Mouse (Mus musculus) frontal cortex, postnatal 25 days (tissue): ENCODE data around the gene Lgr6.

Experiments
- DNase-seq, 2 experiments: peaks; one replicate each; pipeline ENCODE4 v3.0.0; 2022; ENCODE audit warnings: low spot score in 2 of 2

The Lgr6 gene

DNA sequence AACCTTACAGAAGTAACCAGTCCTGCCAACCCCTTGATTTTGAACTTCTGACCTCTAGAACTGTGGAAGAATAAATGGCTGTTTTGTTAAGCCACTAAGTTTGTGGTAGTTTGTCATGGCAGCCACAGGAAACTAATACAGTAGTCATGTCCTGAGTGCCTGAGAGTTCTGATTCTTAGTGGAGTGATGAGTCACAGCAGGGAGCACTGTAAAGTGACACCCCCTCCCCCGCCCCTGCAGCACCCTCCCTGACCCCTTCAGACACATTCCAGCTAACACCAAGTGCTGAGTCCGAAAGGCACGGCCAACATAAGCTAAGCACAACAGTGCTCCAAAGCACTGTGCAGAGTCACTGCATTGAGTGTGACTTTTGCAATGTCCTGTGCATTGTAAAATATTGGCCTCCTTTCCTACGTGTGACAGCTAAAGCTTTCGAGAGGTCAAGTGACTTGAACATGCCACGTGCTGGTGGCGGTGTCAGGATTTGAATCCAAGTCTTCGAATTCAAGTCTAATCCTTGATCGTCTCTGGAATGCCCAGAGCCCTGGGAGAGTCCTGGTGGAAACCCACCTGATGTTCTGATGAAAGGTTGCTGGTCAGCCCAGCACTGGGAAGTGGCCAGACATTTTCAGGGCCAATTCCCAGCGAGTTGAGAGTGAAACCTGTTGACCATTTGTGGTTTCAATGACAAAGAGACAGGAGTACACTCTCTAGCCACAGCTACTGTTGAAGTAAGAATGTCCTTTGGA lies 88.0 kb downstream of the Lgr6 start:
- DNase-seq: no peak

DNA sequence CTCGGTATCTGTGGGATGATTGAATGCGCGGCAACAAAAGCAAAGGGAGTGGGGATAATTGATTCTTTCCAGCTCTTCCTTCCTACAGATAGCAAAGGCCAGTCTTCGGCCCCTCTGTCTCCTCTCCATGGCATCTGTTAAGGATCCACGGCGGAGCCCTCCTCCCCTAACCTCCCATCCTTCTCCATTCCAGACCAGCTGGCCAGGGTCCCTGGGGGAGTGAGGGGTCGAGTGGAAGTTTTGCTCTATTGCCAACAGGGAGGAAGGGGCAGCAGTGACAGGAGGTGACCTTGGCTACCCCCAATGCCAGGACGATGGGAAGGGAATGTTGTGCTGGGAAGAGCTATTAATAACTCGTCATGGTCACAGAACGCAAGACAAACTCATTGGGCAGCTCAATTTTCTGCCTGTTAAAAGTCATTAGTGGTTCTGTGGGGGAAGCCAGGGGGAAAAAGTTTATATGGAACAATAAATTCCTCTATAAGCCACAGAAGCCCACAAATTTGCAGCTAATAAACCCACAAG lies 90.1 kb downstream of the Lgr6 start:
- no peak for DNase-seq

DNA sequence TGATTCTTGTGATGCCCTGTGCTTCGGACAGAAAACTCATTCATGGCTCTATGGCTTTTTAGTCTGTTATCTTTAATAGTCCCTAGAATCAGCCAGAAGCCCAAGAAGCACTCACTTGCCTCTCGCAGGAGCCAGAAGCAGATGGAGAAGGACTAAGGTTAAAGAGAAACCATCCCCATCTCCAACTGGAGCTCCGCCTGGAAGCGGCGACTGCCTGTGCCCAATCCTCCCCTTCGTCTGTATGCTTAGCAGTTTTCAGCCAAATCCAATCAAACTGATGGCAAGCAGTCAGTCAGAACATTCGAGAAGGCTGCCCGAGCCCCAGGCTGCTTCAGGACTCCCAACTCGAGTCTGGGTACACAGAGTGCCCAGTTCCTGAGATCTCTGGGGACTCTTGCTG lies 92.6 kb downstream of the Lgr6 start:
- DNase-seq: no peak

- DNase-seq: no peak
Observed at GRCm38 (mm10) chr1:135011912-135012311, 93.2 kb downstream of the Lgr6 start.

GRCm38 (mm10) chr1:135009833-135010232 lies 95.2 kb downstream of the Lgr6 start:
- DNase-seq: no peak

- DNase-seq: no peak
Observed at GRCm38 (mm10) chr1:135005696-135006095, 99.4 kb downstream of the Lgr6 start.

GRCm38 (mm10) chr1:135003346-135003745 lies 101.7 kb downstream of the Lgr6 start:
- no peak for DNase-seq

DNA sequence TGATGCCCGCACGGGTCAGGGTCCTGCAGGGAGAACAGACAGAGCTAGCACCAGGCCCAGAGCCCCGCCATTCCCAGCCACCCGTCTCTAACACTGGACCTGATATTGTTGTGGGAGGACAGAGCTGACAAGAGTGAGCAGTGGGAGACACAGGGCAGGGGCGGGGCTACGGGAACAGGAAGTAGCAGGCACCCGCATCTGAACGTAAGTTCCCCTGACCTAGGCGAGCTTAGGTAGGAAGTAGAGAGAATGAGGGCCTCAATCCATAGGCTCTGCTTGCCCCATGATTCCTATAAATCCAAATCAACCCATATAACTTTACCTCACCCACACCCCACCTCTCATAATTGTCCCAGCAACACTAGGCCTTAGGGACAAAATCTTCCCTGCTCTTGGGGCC lies 104.5 kb downstream of the Lgr6 start:
- DNase-seq: no peak

DNA sequence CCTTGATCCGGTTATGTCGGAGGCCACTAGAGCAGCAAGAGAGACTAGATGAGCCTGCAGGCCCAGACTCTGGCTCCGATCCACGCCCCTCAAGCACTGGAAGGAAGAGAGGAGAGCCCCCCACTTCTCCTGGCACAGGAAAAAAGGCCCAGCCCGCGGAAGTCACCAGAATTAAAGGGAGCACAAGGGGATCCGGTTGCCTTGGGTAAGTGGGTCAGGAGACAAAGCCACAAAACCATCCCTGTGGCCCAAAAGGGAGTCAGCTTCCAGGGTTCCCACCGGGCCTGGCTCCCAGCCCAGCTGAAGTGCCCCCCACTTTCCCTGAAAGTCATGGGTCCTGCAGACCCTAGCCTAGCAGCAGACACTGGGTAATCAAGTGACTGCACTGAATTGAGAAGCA lies 106.8 kb downstream of the Lgr6 start:
- no peak for DNase-seq

DNA sequence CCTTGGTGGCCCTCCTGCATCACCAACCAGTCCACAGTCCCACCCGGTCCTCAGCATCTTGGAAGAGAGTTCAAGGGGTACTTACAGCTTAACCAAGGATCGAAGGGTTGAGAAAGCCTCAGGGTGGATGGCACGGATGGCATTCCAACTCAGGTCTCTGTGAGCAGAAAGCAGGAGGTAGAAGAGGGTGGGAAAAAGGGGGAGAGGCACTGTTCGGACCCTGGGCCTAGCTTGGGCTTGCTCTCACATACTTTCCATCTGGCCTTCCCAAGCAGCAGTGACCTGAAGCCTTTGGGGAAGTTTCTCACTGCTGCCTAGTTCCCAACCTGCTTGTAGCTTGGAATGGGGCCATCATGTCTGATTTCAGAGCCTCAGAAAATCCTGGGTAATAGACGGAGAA lies 107.5 kb downstream of the Lgr6 start:
- DNase-seq: no peak

- no peak for DNase-seq
Observed at GRCm38 (mm10) chr1:134996471-134996870, 108.6 kb downstream of the Lgr6 start.

- no peak for DNase-seq
Observed at GRCm38 (mm10) chr1:134995954-134996353, 109.1 kb downstream of the Lgr6 start.

DNA sequence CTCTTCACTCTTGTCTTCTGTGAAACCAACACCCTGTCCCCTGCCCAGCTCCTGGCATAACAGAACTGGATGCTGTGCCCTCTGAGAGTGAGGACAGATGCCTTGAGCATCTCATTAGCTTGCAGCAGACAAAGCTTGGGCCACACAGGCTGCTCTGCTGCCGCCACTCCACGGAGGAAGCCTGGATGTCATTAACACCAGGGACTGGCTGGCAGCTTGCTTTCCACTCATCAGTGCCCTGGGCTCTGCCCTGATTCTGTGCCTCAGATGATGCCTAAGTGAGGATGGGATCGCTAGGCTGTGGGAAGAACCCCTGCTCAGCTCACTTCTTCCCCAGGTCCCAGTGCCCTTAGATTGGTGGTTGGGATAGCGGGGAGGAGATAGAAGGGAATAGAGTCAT lies 109.6 kb downstream of the Lgr6 start:
- no peak for DNase-seq

- DNase-seq: no peak
Observed at GRCm38 (mm10) chr1:134994739-134995138, 110.3 kb downstream of the Lgr6 start.

GRCm38 (mm10) chr1:134992046-134992645 lies 112.9 kb downstream of the Lgr6 start:
- no peak for DNase-seq

DNA sequence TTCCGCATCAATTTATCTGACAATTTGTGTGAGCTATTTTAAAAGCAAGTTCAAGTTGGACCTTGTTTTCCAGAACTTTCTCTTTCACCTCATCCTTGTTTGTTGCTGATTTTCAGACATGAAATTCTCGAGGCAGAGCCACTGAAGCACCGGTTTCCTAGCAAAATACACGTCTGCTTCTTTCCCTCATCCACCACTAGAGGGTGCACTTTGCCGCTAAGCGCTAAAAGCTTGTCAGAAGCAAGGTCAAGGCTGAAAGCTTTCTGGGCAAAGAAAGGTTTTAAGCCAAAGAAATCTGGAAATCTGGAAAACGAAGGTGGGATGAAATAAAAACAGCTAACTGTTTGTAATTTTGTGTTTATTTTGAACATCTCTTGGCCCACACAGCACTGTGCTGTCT lies 115.7 kb downstream of the Lgr6 start:
- DNase-seq: peak; percentile 52 to 73

DNA sequence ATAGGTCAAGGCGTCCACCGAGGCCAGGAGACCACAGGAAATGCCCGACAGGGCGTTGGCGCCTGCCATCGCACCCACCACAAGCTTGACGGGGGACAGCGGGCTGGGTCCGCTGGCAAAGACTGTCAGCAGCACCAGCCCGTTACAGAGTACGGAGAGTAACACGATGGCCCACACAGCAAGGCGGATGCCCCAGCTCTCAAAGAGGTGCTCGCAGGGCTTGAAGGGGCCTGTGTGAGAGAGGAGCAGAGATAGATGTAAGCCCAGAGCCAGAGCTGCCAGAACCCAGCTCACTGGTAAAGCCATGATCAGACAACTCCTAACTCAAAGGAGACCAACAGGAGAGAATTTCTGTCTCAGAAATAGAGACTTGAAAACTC lies 117.1 kb downstream of the Lgr6 start:
- no peak for DNase-seq

- peak; percentile 36 to 37 for DNase-seq
Observed at GRCm38 (mm10) chr1:134987173-134987961, 117.7 kb downstream of the Lgr6 start.

DNA sequence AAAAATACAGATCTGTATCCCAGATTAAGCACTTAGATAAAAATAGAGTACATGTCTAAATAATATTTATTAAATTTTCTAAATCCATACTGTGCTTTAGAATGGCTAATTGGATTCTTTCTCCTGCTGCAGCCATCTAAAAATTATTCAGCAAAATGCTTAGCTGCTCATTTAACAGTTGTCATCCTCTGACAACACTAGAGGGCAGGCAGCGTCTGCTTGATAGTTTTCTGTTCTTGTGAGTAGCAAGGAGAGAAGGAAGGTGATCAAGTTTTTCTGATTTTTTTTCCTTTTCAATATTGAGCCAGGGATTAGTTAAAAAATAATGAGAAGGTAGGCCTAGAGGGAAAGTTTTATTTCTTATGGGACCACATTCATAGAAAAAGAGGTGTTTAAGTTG lies 132.2 kb downstream of the Lgr6 start:
- DNase-seq: no peak

GRCm38 (mm10) chr1:134965430-134965829 lies 139.6 kb downstream of the Lgr6 start:
- no peak for DNase-seq

DNA sequence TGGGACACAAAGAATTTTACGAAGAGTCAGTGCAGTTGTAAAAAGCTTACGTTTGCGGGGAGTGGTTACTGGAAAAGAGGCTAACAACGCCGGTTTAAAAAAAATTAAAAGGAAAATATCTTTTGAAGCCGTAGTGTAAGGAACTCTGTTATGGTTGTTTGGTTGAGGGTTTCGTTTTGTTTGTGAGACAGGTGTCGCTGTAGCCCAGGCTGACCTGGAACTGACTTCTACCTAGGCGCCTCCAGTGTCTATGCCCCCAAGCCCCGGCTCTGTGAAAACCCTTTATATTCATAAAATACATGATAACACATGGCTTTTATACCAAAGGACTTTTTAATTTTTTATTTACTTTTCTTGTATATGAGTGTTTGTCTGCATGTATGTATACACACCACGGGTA lies 142.3 kb downstream of the Lgr6 start:
- DNase-seq: no peak

DNA sequence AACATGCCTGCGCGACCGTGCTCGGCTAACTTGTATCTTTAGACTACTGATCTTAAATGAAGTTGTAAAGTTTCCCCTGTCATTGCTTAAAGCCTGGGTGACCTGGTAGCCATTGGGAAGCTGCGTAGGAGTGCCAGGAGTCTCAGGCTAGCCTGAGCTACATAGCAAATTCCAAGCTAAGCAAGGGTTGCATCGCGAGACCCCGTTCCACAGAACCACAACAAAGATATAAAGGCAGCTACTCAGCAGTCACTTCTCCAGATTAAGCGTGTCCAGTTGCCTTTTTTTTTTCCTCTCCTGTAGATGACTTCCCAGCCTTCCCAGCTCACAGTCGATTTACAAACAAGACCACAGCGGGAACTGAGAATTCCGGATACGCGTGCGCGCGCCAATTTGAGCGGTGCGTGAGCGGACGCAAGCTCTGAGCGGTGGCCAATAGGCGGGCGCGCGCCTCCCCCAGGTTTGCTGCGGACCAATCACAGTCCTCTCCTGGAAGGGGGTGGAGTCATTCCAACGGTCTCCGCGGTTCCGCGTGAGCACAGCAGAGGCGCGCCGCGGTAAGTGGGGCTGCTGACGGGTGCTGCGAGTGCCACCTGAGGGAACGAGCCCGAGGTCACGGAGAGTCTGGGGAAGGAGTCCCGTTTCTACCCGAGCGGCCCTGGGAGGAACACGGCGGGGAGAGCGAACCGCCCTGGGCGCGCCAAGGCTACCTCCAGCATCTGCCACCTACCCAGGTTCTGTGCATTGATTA lies 142.8 kb downstream of the Lgr6 start, which contains the start of gene Ube2t:
Gene Ube2t (plus strand): TSS at position 513 of the 751 bp plus-strand sequence.
- DNase-seq: peak; percentile 84 to 88
